Mouse (Mus musculus) hindbrain, embryonic 15.5 days (tissue): ENCODE data around the gene Gm42372. TPM values are rescaled to one million over a fixed set of nuclear protein-coding genes. Genes with fewer than 3 reads are reported as not detected.

Source experiments
- ATAC-seq: fragments of 200-750 bp; cut with Nextera tagmentation; 2 replicates; pipeline ENCODE4 v1.8.0; 2017; ENCODE audit warnings: low read depth, moderate number of reproducible peaks, moderate TSS enrichment; ENCODE audit not compliant: low FRiP score
- H3K27ac ChIP-seq: fragments of 300-500 bp; sonication (generic); replicated peaks from 2 replicates; pipeline ENCODE4 v1.5.1; 2015; ENCODE audit warnings: mild to moderate bottlenecking, inconsistent platforms
- H3K27me3 ChIP-seq: fragments of 300-500 bp; sonication (generic); 2 replicates; pipeline ENCODE4 v1.6.1; 2015; ENCODE audit warnings: control low read depth, inconsistent platforms
- H3K36me3 ChIP-seq: fragments of 300-500 bp; sonication (generic); 2 replicates; pipeline ENCODE4 v1.6.1; 2015; ENCODE audit warnings: control low read depth, inconsistent platforms
- H3K4me1 ChIP-seq: fragments of 300-500 bp; sonication (generic); replicated peaks from 2 replicates; pipeline ENCODE4 v1.6.1; 2015; ENCODE audit warnings: control low read depth, inconsistent platforms
- H3K4me2 ChIP-seq: fragments of 300-500 bp; sonication (generic); 2 replicates; pipeline ENCODE4 v1.6.1; 2015; ENCODE audit warnings: moderate library complexity, mild to moderate bottlenecking, inconsistent platforms
- H3K4me3 ChIP-seq: fragments of 300-500 bp; sonication (generic); 2 replicates; pipeline ENCODE4 v1.5.1; 2015; ENCODE audit warnings: mild to moderate bottlenecking, inconsistent platforms
- H3K9ac ChIP-seq: fragments of 300-500 bp; sonication (generic); 2 replicates; pipeline ENCODE4 v1.6.1; 2015; ENCODE audit warnings: inconsistent platforms
- H3K9me3 ChIP-seq: fragments of 300-500 bp; sonication (generic); 2 replicates; pipeline ENCODE4 v1.6.1; 2016; ENCODE audit warnings: control low read depth, inconsistent platforms
- WGBS: fragments of 180-500 bp; shearing (Covaris S2); methylation state at CpG from one replicate; pipeline ENCODE4 v1.1.7; 2015; 5-methylcytosine and 5-hydroxymethylcytosine counted together
- polyA plus RNA-seq: library from polyadenylated mRNA; unstranded; fragments of >200 nt; fragmentation: Nextera tagmentation; extraction: Ambion mirVana; gene quantifications from 2 replicates; pipeline ENCODE4 v1.2.1, GENCODE M21; 2015

The Gm42372 gene
- polyA plus RNA-seq, 1 experiment from 2014 or later: 5.9 TPM

GRCm38 (mm10) chr7:17028923-17029322, 46.0 kb downstream of the Gm42372 start:
- 77% methylated on average over 7 of the region's 7 CpGs for WGBS
- no peak for ATAC-seq
- no peak overlapping the region for H3K4me2 ChIP-seq

GRCm38 (mm10) chr7:17030239-17030638, 47.4 kb downstream of the Gm42372 start:
- WGBS: 80% methylated on average over 7 of the region's 7 CpGs
- Histone ChIP-seq H3K36me3 (no peaks in the 10 kb centered on the region), H3K4me1 (peaks cover 23% of the 10 kb centered on the region), H3K27ac (no peak overlapping the region), H3K4me3 (no peak overlapping the region), H3K27me3 (no peaks in the 10 kb centered on the region), H3K9me3 (no peaks in the 10 kb centered on the region), H3K9ac (no peak overlapping the region), H3K4me2 (no peak overlapping the region)
- no peak for ATAC-seq

More at GRCm38 (mm10) chr7:17028923-17029322, 46.0 kb downstream of the Gm42372 start:
- H3K27ac ChIP-seq: no peak overlapping the region
- no peak overlapping the region for H3K4me3 ChIP-seq
- no peak overlapping the region for H3K9ac ChIP-seq
- H3K9me3 ChIP-seq: no peaks in the 10 kb centered on the region
- no peaks in the 10 kb centered on the region for H3K36me3 ChIP-seq
- H3K4me1 ChIP-seq: peaks cover 34% of the 10 kb centered on the region
- no peaks in the 10 kb centered on the region for H3K27me3 ChIP-seq

Other genes with a start within 250 kb of the Gm42372 start
- gene Ap2s1, start 244.7 kb upstream of the Gm42372 start, polyA plus RNA-seq: 444 and 451 TPM in 2 replicates
- gene Slc1a5, start 201.7 kb upstream of the Gm42372 start, polyA plus RNA-seq: 11.6 and 13.7 TPM in 2 replicates
- 171 and 184 TPM in 2 replicates for gene Strn4, start 167.2 kb upstream of the Gm42372 start, polyA plus RNA-seq
- 46.5 and 50.9 TPM in 2 replicates for gene Fkrp, start 166.4 kb upstream of the Gm42372 start, polyA plus RNA-seq
- gene Prkd2, start 140.2 kb upstream of the Gm42372 start, polyA plus RNA-seq: 6.2 and 6.7 TPM in 2 replicates
- gene Dact3, start 107.8 kb upstream of the Gm42372 start, polyA plus RNA-seq: 5.1 and 5.6 TPM in 2 replicates
- 1.3 and 5.3 TPM in 2 replicates for gene Gng8, start 91.3 kb upstream of the Gm42372 start, polyA plus RNA-seq
- gene Ptgir, start 76.6 kb upstream of the Gm42372 start, polyA plus RNA-seq: 0.13 and 0.52 TPM in 2 replicates
- 382 and 391 TPM in 2 replicates for gene Calm3, start 59.0 kb upstream of the Gm42372 start, polyA plus RNA-seq
- 142 and 150 TPM in 2 replicates for gene Pnmal2, start 38.4 kb upstream of the Gm42372 start, polyA plus RNA-seq
- 52.6 and 57.5 TPM in 2 replicates for gene Pnmal1, start 23.4 kb upstream of the Gm42372 start, polyA plus RNA-seq
- gene Ccdc8, start 9.6 kb downstream of the Gm42372 start, polyA plus RNA-seq: 7.4 and 7.7 TPM in 2 replicates
- 125 and 136 TPM in 2 replicates for gene Ppp5c, start 44.8 kb downstream of the Gm42372 start, polyA plus RNA-seq
- gene Hif3a, start 79.3 kb downstream of the Gm42372 start, polyA plus RNA-seq: 5.4 and 6.9 TPM in 2 replicates
- gene Psg16, start 91.0 kb downstream of the Gm42372 start, polyA plus RNA-seq: 4.2 and 4.7 TPM in 2 replicates
- gene Ceacam3, start 167.2 kb downstream of the Gm42372 start, polyA plus RNA-seq: 0.07 TPM in 1 of 2 replicates, not detected in the other
- gene Psg29, start 220.4 kb downstream of the Gm42372 start, polyA plus RNA-seq: 0.03 TPM in 1 of 2 replicates, not detected in the other